Mouse (Mus musculus): Measurements from ENCODE around the gene Prr7.

Prr7 gene

DNA sequence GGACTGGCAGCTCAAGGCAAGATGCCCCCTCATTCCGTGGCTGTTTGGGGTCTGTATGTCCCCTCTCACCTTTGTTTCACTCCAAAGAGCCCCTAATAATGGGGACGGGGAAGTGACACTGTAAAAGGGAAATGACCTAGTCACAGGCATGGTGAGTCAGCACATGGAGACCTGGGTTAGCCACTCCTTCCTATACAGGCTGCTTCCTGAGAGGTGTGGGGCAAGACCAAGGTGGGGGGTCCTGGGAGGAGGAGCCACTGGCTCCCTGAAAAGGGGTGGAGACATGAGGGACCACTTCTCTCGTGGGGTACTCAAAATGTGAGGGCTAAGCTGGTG is 46.2 kb downstream of the Prr7 start:
- no peak for DNase-seq

GRCm38 (mm10) chr13:55510668-55511491 is 46.8 kb downstream of the Prr7 start:
- no peak for DNase-seq

DNA sequence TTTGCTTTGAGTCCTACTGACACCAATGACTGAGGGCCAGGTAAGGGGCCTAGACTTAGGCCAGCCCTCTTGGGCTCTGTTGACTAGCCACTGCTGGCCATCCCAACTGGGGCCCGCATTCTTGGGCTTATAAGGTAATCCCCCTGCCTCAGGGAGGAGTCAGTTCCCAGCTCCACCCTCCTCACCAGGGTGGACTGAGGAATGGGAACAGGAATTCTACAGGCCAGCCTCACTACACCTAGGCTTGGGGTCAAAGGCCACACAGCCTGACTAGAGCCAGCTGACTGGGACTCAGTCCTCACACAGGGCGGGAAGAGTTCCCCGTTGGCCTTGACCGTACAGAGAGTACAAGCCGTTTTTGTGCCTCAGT is 47.4 kb downstream of the Prr7 start:
- DNase-seq, result no peak

GRCm38 (mm10) chr13:55512379-55513031 is 48.4 kb downstream of the Prr7 start:
- DNase-seq, result peak; percentile 47

DNA sequence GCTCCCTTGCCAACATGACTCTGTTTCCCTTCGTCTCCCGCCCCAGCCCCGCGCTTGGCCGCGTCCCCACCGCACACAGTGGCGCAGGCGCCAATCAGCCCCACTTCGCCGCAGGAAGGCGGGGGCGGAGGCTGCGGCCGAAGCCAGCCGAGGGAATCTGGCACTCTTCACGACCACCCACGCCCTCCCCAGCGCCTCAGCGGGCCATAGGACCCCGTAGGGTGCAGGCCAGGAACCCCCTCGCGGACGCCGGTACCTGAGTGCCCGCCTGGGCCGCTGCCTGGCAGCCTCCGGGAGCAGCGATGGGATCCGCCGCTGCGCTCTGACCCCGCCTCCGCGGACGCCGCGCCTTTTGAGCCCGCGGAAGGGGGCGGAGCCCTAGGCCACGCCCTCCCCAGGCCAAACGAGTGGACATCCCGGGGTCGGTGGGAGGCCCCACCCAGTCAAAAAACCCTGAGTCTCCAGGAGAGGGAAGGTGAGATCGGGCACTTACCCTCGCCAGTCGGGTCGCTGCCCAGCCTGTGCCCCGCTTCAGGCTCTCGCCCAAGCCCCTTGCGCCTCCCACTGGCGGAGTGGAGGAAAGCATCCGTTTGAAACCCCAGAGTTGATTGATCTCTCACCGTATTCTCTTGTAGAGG is 49.2 kb downstream of the Prr7 start, which contains the start of gene Pdlim7:
Gene Pdlim7, minus strand, starts transcription at position 566 of the 638 bp plus-strand sequence.
- DNase-seq, result peak; percentile 93

DNA sequence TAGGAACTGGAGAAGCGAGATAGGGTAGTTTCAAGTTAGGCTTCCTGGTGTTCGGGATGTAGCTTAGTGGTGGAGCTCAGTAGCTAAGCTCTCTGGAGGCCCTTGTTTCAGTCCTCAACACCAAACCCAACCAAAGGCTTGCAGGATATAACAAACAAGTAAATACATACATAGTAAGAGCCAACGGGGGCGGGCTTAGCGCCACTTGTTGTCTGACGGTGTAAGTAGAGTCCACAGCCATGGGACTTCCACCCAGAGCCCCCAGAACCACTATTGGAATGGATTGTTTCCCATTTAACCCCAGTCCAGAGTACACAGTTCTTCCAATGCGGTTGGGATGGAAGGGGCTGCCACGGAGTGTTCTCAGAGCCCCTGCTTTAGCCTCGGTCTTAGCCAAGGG is 49.8 kb downstream of the Prr7 start:
- no peak for DNase-seq

GRCm38 (mm10) chr13:55516955-55517354 is 52.9 kb downstream of the Prr7 start:
- DNase-seq, result peak; percentile 90

DNA sequence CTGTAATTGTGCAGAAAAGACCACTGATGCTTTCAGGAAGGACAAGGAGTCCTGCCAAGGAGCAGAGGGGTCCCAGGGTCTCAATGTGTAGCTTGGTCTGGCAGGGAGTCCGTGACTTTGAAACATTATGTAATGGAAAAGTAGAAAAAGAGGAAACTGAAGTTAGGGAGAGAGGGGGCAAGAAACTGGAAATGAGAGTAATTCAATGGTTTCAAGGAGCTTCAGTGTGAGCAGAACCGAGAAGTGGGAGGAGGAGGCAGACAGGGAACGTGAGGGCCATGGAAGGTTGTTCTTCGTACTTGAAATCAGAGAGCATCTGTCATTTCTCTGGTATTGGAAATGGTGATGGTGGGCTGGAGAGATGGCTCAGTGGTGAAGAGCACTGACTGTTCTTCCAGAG is 55.5 kb downstream of the Prr7 start:
- no peak for DNase-seq

DNA sequence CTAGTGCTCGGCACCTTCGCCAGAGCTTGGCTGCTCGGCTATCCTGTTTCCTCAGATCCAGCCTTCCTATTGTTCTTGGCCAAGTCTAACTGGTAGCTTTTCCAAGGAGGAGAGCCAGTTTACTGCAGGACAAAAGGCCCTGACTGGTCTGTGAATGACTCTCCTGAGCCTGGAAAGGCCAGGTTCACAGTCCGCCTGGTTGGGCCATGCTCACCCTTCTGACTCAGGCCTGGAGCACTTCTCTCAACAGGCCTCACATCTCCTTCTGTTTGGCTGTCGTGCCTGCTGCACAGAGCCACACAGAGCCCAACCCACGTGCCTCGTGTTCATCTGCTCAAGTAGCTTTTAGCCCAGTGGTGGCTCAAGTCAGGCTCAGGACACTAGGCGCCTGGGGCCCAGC is 58.7 kb downstream of the Prr7 start:
- DNase-seq, result no peak

Measured in cerebellum, adult 8-10 months (tissue).